Mouse (Mus musculus): ENCODE data around the gene Cluh.

The Cluh gene

DNA sequence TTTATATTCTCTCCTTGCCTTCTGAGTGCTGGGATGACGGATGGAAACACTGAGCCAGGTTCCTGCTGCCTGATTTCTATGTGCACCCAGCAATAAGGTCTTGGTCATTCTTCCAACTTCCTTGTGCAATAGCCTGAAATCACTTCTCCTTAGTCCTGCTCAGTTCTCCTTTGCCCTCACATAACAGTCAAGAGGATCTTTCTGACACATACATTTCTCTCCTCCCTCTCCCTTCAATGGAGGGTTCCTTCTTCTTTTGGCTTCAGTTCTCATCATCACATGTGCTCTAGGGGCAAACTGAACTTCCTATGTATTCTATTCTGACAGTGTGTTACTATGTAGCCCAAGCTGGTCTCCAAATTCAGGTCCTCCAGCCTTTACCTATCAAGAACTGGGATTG, 1.3 kb upstream of the Cluh start:
- ATAC-seq (ENCODE audit: low TSS enrichment) = no peak

DNA sequence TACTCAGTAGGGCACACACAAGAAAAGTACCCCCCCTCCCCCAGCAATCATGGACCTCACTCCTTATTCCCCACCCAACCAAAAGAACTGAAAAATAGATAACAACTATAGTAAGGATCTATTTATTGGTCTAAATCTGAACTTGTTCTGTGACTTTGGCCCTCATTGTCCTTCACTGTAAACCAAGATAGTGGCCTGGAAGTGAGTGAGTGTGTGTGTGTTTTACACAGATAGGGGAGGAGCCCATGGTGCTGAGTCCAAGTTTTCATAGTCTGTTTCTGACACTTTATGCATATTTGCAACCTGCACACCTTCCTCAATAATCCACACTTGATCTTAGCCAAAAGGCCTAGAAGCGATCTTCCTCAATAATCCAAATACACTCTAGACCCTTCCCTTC, 619 bp upstream of the Cluh start:
- no peak for ATAC-seq (ENCODE audit: low TSS enrichment)

DNA sequence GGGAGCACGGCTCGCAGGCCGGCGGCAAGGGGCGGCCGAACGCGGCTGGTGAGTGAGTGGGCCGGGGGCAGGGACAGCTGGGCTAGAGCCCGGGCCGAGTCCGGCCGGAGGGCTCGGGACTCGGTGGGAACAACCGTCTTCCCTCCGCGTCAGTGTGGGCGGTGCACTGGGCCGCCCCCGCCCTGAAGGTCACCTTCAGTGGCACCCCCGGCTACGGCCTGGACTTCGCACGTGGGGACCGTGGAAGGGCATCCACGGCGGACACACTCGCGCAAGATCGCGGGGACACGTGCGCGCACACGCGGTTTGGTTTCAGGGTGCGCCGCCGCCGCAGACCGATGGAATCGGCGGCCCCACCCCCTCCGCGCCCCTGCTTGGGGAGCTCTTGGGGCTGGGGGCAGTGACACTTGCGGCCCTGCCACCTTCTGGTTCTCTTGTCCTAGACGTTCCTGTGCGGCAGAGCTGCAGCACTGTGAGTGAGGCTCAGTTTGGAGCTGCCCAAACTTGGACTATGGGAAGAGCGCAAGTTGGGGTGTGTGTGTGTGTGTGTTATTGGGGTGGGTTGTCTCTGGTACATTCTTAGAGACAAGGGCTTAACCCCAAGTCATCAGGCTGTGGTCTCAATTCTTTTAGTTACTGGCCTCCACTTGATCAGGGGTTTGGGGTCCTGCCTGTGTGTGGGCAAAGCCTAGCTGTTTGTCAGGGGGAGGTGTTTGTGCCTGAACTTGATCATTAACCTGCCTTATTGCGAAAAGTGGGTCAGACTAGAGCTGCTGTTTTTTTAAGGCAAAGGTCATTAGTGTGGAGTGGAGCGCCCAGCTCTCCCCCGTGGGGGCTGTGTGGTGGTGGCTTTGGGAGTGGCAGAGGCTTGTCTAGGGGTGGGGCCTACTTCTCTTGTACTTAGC, 604 bp downstream of the Cluh start:
- peak; percentile 17; the same call in 1 of the 2 replicates for ATAC-seq (ENCODE audit: low TSS enrichment)

DNA sequence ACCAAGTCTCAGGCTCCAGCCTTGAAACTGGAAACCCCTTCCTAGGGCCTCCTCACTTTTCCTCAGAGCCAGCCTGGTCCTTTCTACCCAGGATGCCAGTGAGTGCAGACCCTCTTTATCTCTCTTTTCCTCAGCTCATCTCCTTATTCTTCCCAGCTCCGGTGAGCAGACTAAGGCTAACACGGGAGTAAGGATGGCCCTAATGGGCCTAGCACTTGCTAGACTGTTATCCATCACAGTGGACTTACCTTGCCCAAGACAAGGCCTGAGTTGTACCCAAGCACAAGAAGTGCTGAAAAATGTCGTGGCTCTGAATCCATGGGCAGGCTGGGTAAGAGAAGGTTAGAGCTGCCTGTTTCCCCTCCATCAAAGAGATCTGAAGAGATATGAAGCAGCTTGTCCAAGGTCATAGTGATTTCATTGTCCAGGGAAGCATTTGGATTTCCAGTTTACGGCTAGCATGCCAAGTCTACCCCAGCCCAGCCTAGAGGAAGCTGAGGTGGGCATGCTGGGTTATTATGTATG, 1.3 kb downstream of the Cluh start:
- no peak for ATAC-seq (ENCODE audit: low TSS enrichment)

DNA sequence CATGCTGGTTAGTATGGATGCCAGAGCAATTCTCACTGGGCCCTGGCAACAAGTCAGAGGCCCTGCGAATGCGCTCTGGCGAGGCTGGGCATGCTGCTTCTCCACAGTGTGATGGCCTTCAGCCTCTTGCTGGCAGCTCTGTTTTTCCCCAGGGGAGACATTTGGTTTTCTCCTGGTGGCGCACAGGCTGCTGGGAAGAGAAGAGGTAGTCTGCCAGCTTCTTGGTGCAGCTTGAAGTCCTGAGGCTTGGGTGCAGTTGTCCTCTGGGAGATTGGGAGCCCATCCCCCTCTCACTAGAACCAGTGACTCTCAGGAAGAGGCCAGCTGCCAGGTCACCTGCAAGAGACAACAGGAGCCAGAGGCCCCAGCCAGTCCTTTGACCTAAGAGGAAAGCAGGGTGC, 3.5 kb downstream of the Cluh start:
- ATAC-seq (ENCODE audit: low TSS enrichment) = no peak

DNA sequence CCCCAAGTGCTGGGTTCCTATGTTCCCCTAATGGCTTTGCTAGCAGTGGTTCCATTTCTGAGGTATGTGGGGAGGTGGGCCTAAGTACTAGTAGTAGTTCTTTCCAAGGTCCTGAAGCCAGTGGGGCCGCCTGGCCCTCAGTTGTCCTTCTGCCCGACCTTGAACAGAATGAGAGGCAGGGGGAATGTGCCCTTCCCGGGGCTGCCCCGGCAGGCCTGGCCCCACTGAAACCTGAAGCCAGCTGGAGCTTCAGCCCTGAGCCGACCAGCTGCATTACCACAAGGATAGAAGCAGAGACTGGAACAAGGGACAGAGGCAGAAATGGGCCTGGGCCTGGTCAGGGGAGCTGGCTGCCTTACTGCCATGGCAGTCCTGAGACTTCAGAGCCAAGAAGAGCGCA, 4.1 kb downstream of the Cluh start:
- no peak for ATAC-seq (ENCODE audit: low TSS enrichment)

DNA sequence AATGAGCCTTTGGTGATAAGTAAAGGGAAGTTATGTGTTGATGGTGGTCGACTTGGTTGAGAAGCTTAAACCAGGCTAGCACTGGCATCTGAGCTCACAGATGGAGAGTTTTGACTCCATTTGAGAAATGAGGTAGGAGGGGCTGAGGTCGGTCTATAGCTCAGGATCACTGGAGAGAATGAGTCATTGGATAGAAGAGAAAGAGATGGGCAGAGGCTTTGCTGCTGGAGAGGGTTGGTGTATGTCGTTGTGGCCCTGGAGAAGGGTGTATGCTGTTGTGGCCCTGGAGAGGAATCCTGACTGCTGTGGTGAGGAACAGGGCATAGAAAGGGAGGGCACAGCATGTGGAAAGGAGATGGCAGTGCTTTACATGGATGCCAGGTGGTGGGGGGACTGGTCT, 6.6 kb downstream of the Cluh start:
- no peak for ATAC-seq (ENCODE audit: low TSS enrichment)

DNA sequence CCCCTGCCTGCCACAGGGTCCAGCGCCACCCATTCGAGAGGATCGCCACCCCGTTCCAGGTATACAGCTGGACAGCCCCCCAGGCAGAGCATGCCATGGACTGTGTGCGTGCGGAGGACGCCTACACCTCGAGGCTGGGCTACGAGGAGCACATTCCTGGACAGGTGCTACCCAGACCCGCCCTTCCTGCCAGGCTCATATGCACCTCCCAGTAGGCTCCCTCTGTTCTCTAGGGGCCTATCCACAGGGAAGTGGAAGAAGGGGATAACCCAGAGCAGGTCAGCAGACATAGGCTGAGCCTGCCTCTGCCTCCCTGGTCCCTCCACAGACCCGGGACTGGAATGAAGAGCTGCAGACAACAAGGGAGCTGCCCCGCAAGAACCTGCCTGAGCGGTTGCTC, 11.0 kb downstream of the Cluh start:
- ATAC-seq (ENCODE audit: low TSS enrichment) = no peak

DNA sequence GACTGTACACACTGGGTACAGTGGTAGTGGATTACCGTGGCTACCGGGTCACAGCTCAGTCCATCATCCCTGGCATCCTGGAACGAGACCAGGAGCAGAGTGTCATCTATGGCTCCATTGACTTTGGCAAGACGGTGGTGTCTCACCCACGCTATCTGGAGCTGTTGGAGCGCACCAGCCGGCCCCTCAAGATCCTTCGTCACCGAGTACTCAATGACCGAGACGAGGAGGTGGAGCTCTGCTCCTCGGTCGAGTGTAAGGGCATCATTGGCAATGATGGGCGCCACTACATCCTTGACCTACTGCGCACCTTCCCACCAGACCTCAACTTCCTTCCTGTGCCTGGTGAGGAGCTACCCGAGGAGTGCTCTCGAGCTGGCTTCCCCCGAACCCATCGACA, 12.3 kb downstream of the Cluh start:
- ATAC-seq (ENCODE audit: low TSS enrichment) = no peak

DNA sequence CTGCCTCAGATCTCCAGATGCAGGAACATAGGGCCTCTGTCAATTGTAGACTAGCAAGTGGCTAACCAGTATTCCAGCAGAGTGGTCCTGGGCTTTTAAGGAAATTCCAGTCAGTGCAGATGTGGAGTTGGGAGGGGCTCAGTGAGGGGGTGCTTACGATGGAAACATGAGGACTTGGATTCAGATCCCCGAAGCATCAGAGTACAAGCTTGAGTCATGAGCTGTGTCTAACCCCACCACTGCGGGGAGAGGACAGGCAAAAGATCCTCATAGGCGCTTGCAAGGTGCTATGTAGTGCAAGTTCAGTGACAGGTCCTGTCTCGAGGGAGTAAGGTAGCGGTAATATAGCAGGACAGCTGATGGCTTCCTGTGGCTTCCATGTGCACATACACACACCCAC, 12.9 kb downstream of the Cluh start:
- ATAC-seq (ENCODE audit: low TSS enrichment) = no peak

DNA sequence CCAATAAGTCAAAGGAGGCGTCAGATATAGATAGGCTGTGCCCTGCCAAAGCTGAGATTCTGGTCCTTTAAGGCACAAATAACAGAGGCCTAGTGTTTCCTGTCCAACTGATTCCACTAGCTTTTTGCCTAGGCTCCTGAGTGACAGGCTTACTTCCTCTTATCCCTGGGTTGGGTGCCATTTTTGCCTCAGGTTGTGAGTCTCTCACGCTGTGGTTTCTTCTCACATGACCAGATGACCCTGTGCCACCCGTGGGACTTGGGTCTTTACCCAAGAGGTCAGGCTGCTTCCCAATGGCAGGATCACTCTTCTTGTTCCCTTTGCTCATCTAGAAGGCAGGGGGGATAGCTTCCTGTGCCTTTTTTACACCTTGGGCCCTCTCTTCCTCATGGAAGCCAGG, 15.0 kb downstream of the Cluh start:
- ATAC-seq (ENCODE audit: low TSS enrichment) = no peak

DNA sequence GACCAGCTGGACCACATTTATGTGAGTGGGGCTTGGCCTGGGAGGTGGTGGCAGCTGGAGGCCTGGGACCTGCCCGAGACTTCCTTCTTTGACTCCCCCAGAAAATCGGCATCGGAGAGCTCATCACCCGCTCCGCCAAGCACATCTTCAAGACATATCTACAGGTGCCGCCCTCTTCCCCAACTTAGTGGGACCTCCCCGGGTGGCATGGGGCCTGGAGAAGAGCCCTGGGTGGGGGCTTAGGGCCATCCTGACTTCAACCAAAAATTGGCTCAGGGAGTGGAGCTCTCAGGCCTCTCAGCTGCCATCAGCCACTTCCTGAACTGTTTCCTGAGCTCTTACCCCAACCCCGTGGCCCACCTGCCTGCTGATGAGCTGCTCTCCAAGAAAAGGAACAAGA, 15.6 kb downstream of the Cluh start:
- ATAC-seq (ENCODE audit: low TSS enrichment) = no peak

DNA sequence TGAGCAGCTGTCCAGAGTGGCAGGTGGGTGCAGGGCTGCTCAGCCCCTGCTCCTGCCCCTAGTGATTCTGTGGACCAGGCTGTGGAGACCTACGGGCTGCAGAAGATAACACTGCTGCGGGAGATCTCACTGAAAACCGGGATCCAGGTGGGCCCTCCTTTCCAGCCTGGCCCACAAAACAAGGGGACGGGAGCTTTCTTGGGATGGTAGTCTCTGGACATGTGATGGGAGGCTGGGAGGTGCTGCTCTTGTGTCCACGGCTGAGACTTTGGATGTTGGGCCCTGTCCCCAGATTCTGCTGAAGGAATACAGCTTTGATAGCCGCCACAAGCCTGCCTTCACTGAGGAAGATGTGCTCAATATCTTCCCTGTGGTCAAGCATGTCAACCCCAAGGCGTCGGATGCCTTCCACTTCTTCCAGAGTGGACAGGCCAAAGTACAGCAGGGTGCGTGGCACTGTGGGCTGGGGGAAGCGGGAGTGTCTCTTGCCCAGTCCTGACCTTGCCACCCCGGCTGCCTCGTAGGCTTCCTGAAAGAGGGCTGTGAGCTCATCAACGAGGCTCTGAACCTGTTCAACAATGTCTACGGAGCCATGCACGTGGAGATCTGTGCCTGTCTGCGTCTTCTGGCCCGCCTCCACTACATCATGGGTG, 16.5 kb downstream of the Cluh start:
- ATAC-seq (ENCODE audit: low TSS enrichment) = no peak

DNA sequence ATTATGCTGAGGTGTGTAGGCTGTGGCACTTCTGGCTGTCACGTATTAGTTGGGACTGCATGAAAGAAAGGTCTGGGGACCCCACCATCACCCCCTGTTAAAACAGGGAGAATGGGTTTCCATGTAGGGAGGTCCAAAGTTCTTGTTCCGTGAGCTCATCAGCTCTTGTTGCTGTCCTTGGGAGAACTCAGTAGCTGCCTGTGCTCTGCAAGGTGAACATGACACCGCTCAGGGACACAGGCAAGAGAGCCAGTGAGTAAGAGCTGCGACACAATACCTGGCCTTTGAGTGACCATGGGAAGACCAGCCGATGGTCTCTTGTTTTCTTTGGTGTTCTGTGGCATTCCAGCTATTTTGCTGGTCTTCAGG, 17.0 kb downstream of the Cluh start:
- no peak for ATAC-seq (ENCODE audit: low TSS enrichment)

DNA sequence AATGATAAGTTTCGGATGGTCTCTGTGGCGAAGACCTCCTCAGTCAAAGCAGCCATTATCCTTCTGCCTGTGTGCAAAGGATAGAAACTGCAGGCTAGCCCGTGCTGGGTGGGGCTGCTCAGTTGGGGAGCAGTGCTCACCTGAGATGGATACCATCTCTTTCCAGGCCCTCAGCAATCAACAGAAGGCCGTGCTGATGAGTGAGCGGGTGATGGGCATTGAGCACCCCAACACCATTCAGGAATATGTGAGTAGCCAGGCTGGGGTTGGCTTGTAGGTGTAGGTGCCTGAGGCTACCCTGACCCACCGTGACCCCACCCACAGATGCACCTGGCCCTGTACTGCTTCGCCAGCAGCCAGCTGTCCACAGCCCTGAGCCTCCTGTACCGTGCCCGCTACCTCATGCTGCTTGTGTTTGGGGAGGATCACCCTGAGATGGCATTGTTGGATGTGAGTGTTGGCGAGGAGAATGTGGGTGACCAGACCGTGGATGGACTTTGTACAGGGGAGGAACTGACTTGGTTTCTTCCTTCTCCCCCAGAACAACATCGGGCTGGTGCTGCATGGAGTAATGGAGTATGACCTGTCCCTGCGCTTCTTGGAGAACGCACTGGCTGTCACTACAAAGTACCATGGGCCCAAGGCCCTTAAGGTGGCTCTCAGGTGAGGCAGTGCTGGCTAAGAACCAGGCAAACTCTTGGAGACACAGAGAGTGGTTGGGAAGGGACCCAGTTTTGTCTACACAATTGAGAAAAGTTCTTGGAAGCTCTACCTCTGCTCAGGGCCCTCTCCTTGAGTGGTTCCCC, 17.7 kb downstream of the Cluh start:
- no peak for ATAC-seq (ENCODE audit: low TSS enrichment)

DNA sequence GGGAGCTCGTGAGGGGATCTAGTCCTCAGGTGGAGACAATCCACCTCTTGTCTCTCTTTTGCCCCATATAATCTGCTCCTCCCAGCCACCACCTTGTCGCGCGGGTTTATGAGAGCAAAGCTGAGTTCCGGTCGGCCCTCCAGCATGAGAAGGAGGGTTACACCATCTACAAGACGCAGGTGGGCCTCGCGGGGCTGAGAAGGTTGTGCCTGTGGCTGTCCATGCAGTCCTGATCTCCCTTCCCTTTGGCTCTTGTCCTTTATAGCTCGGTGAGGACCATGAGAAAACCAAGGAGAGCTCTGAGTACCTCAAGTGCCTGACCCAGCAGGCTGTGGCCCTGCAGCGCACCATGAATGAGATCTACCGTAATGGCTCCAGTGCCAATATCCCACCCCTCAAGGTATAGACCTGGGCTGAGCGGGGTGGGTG, 18.3 kb downstream of the Cluh start:
- ATAC-seq (ENCODE audit: low TSS enrichment) = no peak

DNA sequence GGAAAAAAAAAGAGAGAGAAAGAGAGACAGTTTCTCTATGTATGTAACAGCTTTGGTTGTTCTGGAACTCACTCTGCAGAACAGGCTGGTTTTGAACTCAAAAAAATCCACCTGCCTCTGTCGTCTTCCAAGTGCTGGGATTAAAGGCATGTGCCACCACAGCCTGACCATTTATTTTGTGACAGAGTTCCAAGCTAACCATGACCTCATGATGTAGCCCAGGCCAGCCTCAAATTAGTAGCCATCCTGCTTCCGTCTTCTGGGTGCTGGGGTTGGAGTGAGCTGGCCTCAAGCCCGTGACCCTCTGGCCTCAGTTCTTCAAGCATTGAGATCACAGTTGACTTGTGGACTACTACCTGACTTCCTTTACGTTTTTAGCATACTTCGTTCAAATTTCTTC, 19.2 kb downstream of the Cluh start:
- ATAC-seq (ENCODE audit: low TSS enrichment) = no peak

DNA sequence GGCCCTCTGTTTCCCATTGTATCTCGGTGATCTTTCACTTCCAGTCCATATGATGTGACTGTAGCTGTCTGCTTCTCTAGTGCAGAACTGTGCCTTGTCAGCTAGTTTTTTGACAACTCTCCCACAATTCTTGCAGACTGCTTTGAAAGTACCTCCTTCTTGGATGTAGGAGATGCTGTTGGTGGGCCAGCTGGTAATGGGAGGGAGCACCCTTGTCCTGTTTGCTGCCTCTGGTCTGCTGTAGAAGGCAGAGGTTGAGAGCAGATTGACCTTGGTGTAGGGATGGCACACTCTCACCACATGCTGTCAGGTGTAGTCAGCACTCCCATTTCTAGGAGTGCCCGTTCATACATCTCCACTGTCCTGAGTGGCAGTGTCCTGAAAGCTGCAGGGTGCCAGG, 19.7 kb downstream of the Cluh start:
- ATAC-seq (ENCODE audit: low TSS enrichment) = no peak

DNA sequence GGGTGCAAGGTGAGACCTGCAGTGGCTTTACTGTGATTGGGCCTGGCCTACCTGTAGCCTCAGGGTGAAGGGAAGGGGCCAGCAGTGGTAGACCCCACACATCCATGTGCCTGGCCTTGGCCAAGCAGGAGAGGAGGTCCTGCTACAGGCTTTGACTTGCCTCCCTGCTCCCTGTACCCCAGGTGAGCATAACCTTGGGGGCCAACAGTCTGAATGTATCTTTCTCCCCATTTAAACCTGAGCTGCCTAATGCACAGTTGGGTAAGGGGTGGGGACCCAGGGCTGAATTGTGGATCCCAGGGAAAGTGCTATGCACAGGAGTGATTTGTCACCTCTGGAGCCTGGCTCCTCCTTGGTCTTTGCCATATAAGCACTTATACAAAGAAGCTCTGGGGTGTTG, 20.9 kb downstream of the Cluh start:
- no peak for ATAC-seq (ENCODE audit: low TSS enrichment)

DNA sequence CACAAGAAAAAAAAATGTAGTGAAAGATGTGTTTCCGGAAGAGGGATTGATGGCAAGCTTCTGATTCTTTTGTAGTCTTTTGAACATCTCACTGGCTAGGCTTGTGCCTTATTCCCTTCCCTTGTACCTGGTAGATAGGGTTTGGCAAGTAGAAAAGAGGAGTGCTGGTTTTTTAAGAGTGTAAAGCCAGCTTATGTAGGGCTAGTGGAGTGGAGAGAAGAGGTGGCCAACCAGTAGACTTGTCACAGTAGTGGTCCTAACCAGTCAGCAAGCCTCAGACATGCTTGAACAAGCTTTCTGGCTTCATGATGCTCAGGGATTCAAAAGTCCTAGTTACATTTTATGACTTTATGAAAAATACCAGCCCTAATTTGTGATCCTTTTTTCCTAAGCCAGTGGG, 21.7 kb downstream of the Cluh start:
- no peak for ATAC-seq (ENCODE audit: low TSS enrichment)

DNA sequence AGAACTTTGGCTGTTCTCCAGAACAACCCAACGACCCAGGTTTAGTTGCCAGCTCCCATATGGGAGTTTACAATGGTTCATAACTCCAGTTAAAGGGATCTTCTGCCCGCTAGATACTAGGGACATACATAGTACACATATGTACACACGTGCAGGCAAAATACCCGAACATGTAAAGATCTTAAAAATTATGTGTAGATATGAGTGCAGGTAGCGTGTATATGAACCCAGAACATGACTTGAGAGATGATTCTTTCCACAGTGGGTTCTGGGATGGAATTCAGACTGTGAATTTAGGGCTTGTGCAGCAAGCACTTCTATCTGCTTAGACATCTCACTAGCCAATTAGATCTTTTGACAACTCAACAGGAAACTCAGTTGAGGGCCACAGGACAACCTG, 22.5 kb downstream of the Cluh start:
- ATAC-seq (ENCODE audit: low TSS enrichment) = no peak

DNA sequence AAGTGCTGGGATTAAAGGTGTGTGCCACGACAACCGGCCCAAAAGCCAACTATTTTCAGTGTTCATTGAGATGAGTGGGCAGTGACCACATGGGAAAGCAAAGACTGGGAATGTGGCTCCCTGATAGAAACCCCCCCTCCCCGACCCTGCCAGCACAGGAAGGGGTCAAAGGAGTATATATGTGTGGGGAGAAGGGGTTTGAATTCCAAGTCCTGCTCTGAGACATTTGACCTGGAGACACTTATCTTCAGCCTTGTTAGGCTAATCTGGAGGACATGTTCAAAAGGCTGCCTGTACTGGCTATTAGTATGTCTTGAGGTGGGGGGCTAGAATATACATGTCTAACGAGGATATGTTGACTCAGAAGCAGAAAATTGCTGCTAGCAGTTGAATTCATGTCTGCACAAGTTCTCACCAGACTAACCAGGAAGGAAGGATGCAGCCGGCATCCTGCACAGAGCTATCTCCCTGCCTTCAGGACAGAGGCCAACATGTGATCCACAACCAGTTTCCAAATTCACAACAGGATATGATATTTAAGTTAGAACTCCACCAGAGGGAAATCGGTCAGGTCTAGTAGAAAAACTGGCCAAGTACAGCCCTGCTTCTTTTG, 23.7 kb downstream of the Cluh start:
- no peak for ATAC-seq (ENCODE audit: low TSS enrichment)
